Mouse (Mus musculus) heart, postnatal 0 days (tissue): ENCODE measurements around the gene Olfr549.

Experiments
- CTCF ChIP-seq: IDR thresholded peaks from 2 replicates; pipeline ENCODE4 v1.5.1; 2016; ENCODE audit warnings: antibody characterized with exemption, control low read depth, low read depth
- EP300 ChIP-seq: IDR thresholded peaks from 2 replicates; pipeline ENCODE4 v1.6.1; 2016; ENCODE audit warnings: antibody characterized with exemption, low read depth

DNA sequence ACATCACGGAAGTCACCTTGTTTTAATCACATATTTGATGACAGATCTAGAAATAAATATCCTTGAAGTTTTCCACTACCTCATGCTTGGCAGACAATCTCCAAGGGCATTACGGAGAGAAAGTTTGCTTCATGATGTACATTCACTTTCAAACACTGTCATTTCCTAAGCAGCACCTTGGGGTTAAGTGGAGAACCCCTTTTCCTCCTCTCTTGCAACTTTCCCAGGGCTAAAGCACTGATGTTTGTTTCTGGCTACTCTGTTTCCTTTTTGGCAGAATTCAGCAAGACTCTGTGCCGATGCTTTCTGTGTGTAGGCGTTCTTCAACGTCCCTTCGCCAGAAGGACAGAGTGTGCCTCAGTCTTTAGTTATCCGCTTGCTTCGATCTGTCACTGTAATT is 21.5 kb downstream of the Olfr549 start, which contains the start of gene Olfr550:
- TF ChIP-seq CTCF (no peak), EP300 (no peak)
